Mouse (Mus musculus) cortical plate, adult 2 months (tissue): Measurements from ENCODE around the gene Prr5l.

Source experiments
- CTCF ChIP-seq: fragments of 200-500 bp; IDR thresholded peaks from 2 replicates; pipeline ENCODE4 v1.5.1; 2011; ENCODE audit warnings: mild to moderate bottlenecking, control low read depth, low read length; ENCODE audit not compliant: insufficient read depth; ENCODE audit errors: extremely low read depth
- POLR2A ChIP-seq: fragments of 200-500 bp; IDR thresholded peaks from 2 replicates; pipeline ENCODE4 v1.6.1; 2011; ENCODE audit warnings: mild to moderate bottlenecking, low read length, control low read depth; ENCODE audit not compliant: insufficient read depth; ENCODE audit errors: extremely low read depth

GRCm38 (mm10) chr2:101932169-101932936 is 49.5 kb upstream of the Prr5l start:
- TF ChIP-seq POLR2A (no peak), CTCF (no peak)
